Mouse (Mus musculus): ENCODE data around the gene Mthfsl. TPM values are rescaled to one million over a fixed set of nuclear protein-coding genes. Genes with fewer than 3 reads are reported as not detected.

Mthfsl gene
- polyA plus RNA-seq, 1 experiment from 2014 or later, result 55.4 TPM

Other genes with a start within 250 kb of the Mthfsl start
- gene Syncrip, start 237.7 kb downstream of the Mthfsl start, polyA plus RNA-seq (2014; fragmentation: Nextera tagmentation; extraction: Ambion mirVana), result 86.6 and 87.8 TPM in 2 replicates
- 20.8 and 21.2 TPM in 2 replicates for gene Zfp949, start 172.3 kb downstream of the Mthfsl start, polyA plus RNA-seq (2014; fragmentation: Nextera tagmentation; extraction: Ambion mirVana)
- 0.21 and 0.29 TPM in 2 replicates for gene Trim43a, start 139.4 kb downstream of the Mthfsl start, polyA plus RNA-seq (2014; fragmentation: Nextera tagmentation; extraction: Ambion mirVana)
- 0.28 TPM in 1 of 2 replicates, not detected in the other for gene Bcl2a1d, start 11.6 kb upstream of the Mthfsl start, polyA plus RNA-seq (2014; fragmentation: Nextera tagmentation; extraction: Ambion mirVana)
- gene Trim43c, start 118.9 kb upstream of the Mthfsl start, polyA plus RNA-seq (2014; fragmentation: Nextera tagmentation; extraction: Ambion mirVana), result 0.13 TPM in 1 of 2 replicates, not detected in the other
- not detected in 2 replicates for gene Bcl2a1a, start 236.6 kb upstream of the Mthfsl start, polyA plus RNA-seq (2014; fragmentation: Nextera tagmentation; extraction: Ambion mirVana)